Mouse (Mus musculus) liver, embryonic 13.5 days (tissue): ENCODE results near the gene Gm10097. TPM values are rescaled to one million over a fixed set of nuclear protein-coding genes. Genes with fewer than 3 reads are reported as not detected.

Experiments
- ATAC-seq: fragments of 200-750 bp; cut with Nextera tagmentation; 2 replicates; pipeline ENCODE4 v1.8.0; 2017; ENCODE audit warnings: low read depth, mild to moderate bottlenecking, moderate number of reproducible peaks, moderate library complexity
- DNase-seq: peaks from one replicate; pipeline ENCODE4 v3.0.0; 2022
- H3K27ac ChIP-seq: fragments of 300-500 bp; sonication (generic); 2 replicates; pipeline ENCODE4 v1.5.1; 2015; ENCODE audit warnings: moderate library complexity, mild to moderate bottlenecking, inconsistent platforms
- H3K27me3 ChIP-seq: fragments of 300-500 bp; sonication (generic); 2 replicates; pipeline ENCODE4 v1.6.1; 2015; ENCODE audit warnings: mild to moderate bottlenecking, inconsistent platforms
- H3K36me3 ChIP-seq: fragments of 300-500 bp; sonication (generic); 2 replicates; pipeline ENCODE4 v1.6.1; 2015; ENCODE audit warnings: mild to moderate bottlenecking, inconsistent platforms
- H3K4me1 ChIP-seq: fragments of 300-500 bp; sonication (generic); replicated peaks from 2 replicates; pipeline ENCODE4 v1.6.1; 2015; ENCODE audit warnings: inconsistent platforms
- H3K4me2 ChIP-seq: fragments of 300-500 bp; sonication (generic); 2 replicates; pipeline ENCODE4 v1.6.1; 2015; ENCODE audit warnings: inconsistent platforms, mild to moderate bottlenecking, moderate library complexity
- H3K4me3 ChIP-seq: fragments of 300-500 bp; sonication (generic); replicated peaks from 2 replicates; pipeline ENCODE4 v1.5.1; 2015; ENCODE audit warnings: mild to moderate bottlenecking, inconsistent platforms
- H3K9ac ChIP-seq: fragments of 300-500 bp; sonication (generic); 2 replicates; pipeline ENCODE4 v1.6.1; 2015; ENCODE audit warnings: mild to moderate bottlenecking, inconsistent platforms
- H3K9me3 ChIP-seq: fragments of 300-500 bp; sonication (generic); replicated peaks from 2 replicates; pipeline ENCODE4 v1.6.1; 2016; ENCODE audit warnings: inconsistent platforms
- WGBS: fragments of 180-500 bp; shearing (Covaris S2); methylation state at CpG from one replicate; pipeline ENCODE4 v1.1.7; 2015; ENCODE audit not compliant: insufficient replicate concordance; 5-methylcytosine and 5-hydroxymethylcytosine counted together
- polyA plus RNA-seq: library from polyadenylated mRNA; unstranded; fragments of >200 nt; fragmentation: Nextera tagmentation; extraction: Ambion mirVana; gene quantifications from 2 replicates; pipeline ENCODE4 v1.2.1, GENCODE M21; 2015

The Gm10097 gene
- 0.03 TPM in 1 of 2 replicates, not detected in the other for polyA plus RNA-seq

DNA sequence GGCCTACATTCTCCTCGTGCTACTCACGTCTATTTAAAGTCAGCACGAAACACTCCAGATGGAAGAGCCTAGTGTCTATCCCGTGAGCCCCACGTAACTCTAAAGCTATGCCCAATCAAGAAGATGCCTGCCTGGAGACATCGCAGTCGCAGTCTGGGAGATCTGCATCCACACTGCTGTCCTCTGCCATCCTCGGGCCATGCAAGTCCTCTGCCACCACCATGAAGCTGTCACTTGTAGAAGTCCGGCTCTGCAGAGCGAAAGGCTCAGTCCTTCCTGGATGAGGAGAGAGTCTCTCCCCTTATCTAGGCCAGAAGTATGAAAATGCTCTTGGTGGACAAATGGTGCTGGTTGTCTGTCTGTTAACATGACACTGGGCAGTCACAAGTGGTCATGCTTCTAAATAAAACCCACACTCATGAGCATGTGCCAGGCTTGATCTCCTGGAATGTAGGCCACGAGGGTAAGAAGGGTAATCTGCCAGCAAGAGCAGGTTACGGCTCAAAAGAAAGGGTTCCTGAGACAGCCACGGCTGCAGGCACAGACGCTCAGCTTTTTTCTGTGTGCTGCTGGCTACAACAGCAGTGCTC, at the start of gene Gm10097:
TSS of gene Gm10097 (plus strand) at position 517 of the 590 bp plus-strand sequence.
- DNase-seq (no peak), ATAC-seq (no peak)
- WGBS: 82% methylated on average over 14 of the region's 14 CpGs
- Histone ChIP-seq H3K27ac (no peak within 1 kb of the TSS), H3K27me3 (no peaks in the 10 kb centered on the region), H3K9ac (no peak within 1 kb of the TSS), H3K4me3 (no peak within 1 kb of the TSS), H3K4me1 (no peaks in the 10 kb centered on the region), H3K4me2 (no peak within 1 kb of the TSS), H3K36me3 (no peaks in the 10 kb centered on the region), H3K9me3 (no peaks in the 10 kb centered on the region)

DNA sequence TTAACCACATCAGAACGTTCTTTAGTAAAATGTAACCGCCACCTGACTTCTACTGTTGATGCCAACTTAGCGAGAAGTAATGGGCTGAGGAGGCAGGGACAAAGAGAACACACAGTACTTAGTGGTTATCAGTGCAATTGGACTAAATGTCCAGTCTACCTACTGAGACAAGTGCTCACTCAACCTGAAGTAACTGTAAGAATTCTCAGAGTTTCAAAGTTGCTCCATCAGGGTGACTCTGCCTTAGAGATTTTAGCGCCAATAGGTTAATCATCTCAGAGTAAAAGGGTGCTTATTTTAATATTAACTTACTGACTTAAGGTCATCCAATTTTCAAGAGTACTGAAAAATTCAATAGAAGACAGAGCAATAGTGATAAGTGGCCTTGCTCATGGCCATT, 43.1 kb upstream of the Gm10097 start:
- 72% methylated on average over 4 of the region's 4 CpGs for WGBS
- H3K4me3 ChIP-seq: no peak overlapping the region
- DNase-seq (no peak), ATAC-seq (no peak)
- H3K27me3 ChIP-seq: no peaks in the 10 kb centered on the region
- H3K4me1 ChIP-seq: no peaks in the 10 kb centered on the region
- H3K9me3 ChIP-seq: no peaks in the 10 kb centered on the region
- peaks cover 4% of the 10 kb centered on the region; the same call in 1 of the 2 replicates for H3K36me3 ChIP-seq
- no peak overlapping the region for H3K27ac ChIP-seq
- H3K9ac ChIP-seq: no peak overlapping the region
- no peak overlapping the region for H3K4me2 ChIP-seq

DNA sequence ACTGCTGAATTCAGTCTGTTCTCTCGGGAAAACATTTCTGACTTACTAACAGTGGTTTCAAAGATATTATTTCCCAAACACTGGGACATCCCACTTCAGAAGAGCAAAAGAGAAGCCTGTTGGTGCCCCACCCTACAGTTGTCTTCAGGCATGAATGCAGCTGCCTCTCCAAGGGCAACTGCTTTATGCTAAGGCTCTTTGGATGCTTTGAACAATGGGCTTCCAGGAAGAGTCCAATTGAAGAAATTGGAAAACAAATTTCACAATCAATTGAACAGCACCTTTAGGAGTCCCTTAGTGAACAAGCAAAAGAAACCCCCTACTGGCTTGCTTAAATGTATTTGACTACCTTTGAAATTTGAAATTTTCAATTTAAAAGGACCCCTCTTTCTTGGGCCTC, 41.8 kb upstream of the Gm10097 start:
- Histone ChIP-seq H3K4me2 (no peak overlapping the region), H3K9ac (no peak overlapping the region), H3K4me3 (no peak overlapping the region), H3K9me3 (no peaks in the 10 kb centered on the region), H3K36me3 (no peaks in the 10 kb centered on the region), H3K27me3 (no peaks in the 10 kb centered on the region), H3K27ac (no peak overlapping the region), H3K4me1 (no peaks in the 10 kb centered on the region)
- DNase-seq: no peak
- 77% methylated on average over 1 of the region's 1 CpGs for WGBS
- no peak for ATAC-seq

DNA sequence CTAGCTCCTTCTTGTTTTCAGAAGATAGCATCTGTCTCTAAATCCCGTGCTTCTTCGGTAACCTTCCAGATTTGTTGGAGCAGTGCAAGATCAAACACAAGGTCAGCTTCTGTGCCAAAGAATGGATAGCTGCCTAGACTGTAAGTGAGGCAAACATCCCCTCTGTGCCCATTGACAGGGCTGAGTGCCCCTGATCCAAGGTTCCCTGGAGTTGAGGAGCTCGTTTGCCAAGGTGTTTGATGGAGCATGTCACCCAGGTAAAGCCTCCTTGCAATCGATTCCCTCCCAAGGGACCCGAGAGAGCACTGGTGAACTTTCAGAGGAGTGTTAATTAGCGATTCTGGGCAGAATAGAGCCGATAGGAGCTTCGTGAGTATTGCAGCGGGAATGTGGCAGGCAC, 40.7 kb upstream of the Gm10097 start:
- ATAC-seq (no peak), DNase-seq (no peak)
- H3K4me1 ChIP-seq: no peaks in the 10 kb centered on the region
- WGBS: 69% methylated on average over 9 of the region's 9 CpGs
- no peaks in the 10 kb centered on the region for H3K27me3 ChIP-seq
- no peak overlapping the region for H3K4me2 ChIP-seq
- H3K9me3 ChIP-seq: no peaks in the 10 kb centered on the region
- H3K36me3 ChIP-seq: peaks cover 6% of the 10 kb centered on the region; the same call in 1 of the 2 replicates
- H3K27ac ChIP-seq: no peak overlapping the region
- no peak overlapping the region for H3K9ac ChIP-seq
- no peak overlapping the region for H3K4me3 ChIP-seq

DNA sequence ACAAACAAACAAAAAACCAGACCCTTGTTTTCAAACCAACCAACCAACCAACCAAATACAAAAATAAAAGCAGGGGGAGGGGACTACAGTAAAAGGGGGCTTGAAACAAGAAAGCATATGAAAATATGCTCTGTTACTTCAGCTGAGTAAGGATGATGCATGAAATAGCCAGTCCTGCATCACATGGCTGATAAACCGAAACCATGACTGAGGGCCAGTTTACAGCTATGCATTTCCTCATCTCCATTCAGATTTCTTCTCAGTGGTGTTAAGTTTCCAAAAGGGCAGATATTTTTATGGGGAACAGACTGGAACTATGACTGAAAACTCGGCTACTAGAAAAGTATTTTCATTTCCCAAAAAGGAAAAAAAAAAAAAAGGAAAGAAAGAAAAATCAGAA, 39.8 kb upstream of the Gm10097 start:
- Histone ChIP-seq H3K36me3 (peaks cover 6% of the 10 kb centered on the region; the same call in 1 of the 2 replicates), H3K9ac (no peak overlapping the region), H3K4me1 (no peaks in the 10 kb centered on the region), H3K27me3 (no peaks in the 10 kb centered on the region), H3K9me3 (no peaks in the 10 kb centered on the region), H3K4me3 (no peak overlapping the region), H3K27ac (no peak overlapping the region), H3K4me2 (no peak overlapping the region)
- DNase-seq (no peak), ATAC-seq (no peak)
- 65% methylated on average over 2 of the region's 2 CpGs for WGBS

DNA sequence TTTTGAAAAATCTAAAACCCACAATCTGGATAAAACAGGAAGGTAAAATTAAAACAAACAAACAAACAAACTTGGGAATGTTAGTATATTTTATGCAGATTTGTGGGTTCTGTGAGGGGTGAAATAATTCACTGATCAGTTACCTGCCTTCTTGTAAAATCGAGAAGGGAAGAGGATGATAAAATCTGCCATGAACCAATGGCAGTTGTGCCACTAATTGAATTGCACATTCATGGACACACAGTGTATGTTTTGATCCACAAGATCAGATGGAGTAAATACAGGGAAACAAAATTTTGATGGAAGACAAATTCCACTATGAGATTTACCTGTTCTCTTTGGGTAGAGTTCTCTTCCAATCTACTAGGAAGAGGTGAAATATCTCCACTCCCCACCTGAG, 39.1 kb upstream of the Gm10097 start:
- Histone ChIP-seq H3K27me3 (no peaks in the 10 kb centered on the region), H3K4me1 (no peaks in the 10 kb centered on the region), H3K27ac (no peak overlapping the region), H3K9ac (no peak overlapping the region), H3K9me3 (no peaks in the 10 kb centered on the region), H3K36me3 (peaks cover 6% of the 10 kb centered on the region; the same call in 1 of the 2 replicates), H3K4me3 (no peak overlapping the region), H3K4me2 (no peak overlapping the region)
- 65% methylated on average over 1 of the region's 1 CpGs for WGBS
- ATAC-seq (no peak), DNase-seq (no peak)

DNA sequence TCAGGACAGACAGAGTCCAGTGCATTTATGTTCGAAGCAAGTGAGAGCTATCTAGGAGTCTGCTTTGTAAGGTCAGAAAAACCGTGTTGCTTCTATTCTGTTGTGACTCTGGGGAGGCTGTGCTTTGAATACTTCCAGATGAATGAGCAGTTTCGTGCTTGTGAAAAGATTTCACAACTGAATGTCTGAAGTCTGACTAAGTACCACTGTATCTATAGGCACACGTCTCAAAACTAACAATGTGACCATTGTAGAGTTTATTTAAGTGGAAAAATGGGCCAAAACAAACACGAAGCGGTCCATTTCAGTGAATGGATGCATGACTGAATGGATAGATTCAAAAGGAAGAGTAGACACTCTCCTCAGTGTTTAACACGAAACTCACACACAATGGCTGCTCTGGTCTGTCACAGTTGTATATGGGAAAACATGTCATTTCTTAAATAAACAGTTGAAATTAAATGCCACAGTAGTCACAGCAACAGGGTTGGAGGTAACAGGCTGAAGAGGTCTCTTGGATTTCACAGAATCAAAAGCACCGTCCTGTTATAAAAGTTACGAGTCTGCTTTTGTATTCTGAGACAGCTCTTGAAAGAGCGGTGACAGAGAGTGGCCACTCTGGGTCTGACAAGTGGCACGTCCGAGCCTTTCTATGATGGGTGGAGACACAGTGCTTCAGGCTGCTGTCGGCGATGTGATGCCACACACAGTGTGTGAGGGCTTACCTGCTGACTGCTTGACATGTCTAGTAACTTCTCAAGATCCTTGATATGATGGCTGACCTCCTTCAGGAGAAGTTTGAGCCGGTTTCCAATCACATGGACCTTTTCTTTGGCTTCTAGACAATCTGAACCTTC, 36.6 kb upstream of the Gm10097 start:
- Histone ChIP-seq H3K4me3 (no peak overlapping the region), H3K27me3 (no peaks in the 10 kb centered on the region), H3K9ac (no peak overlapping the region), H3K4me1 (no peaks in the 10 kb centered on the region), H3K36me3 (peaks cover 6% of the 10 kb centered on the region; the same call in 1 of the 2 replicates), H3K9me3 (no peaks in the 10 kb centered on the region), H3K27ac (no peak overlapping the region), H3K4me2 (no peak overlapping the region)
- DNase-seq (no peak), ATAC-seq (no peak)
- WGBS: 75% methylated on average over 15 of the region's 15 CpGs

DNA sequence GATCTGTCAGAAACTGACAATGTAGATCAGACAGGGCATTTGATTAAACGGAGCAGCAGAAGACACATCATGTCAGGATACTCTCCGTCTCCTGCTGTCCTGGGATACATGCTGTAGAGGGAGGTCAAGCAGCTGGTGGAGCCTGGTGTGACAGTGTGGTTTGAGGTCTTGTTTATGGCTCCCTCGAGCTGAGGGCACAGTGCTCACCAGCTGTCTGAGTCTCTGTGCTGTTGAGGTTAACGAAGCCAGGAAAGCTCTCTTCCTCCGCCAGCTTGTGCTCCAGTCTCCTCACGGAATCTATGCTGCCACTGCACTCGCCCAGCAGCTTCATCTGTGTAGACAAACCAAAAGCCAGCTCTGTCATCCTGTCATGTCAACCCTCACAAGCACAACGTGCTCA, 27.7 kb upstream of the Gm10097 start:
- Histone ChIP-seq H3K27me3 (no peaks in the 10 kb centered on the region), H3K4me2 (no peak overlapping the region), H3K4me1 (no peaks in the 10 kb centered on the region), H3K27ac (no peak overlapping the region), H3K9ac (no peak overlapping the region), H3K4me3 (no peak overlapping the region), H3K36me3 (peaks cover 13% of the 10 kb centered on the region), H3K9me3 (no peaks in the 10 kb centered on the region)
- DNase-seq (no peak), ATAC-seq (no peak)
- 68% methylated on average over 8 of the region's 8 CpGs for WGBS

DNA sequence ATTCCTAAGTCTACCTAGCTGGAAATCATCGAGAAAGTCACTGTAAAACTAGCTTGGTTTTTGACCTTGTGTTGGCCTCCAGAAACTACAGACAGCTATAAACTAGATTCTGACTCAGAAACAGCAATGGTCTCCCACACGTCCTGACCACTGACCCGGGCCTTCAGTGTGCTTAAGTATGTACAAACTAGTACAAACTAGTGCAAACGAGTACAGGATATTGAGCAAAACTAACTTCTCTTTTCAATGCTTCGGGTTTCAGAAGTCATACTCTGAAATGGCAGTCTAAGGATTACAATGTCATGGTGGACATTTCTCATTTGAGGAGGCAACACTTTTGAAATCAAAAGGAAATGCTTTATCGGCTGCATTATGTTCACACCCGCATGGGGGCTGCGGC, 24.5 kb upstream of the Gm10097 start:
- H3K4me2 ChIP-seq: no peak overlapping the region
- H3K9me3 ChIP-seq: no peaks in the 10 kb centered on the region
- ATAC-seq (no peak), DNase-seq (no peak)
- H3K27ac ChIP-seq: no peak overlapping the region
- peaks cover 27% of the 10 kb centered on the region for H3K36me3 ChIP-seq
- no peak overlapping the region for H3K9ac ChIP-seq
- 66% methylated on average over 8 of the region's 8 CpGs for WGBS
- H3K27me3 ChIP-seq: no peaks in the 10 kb centered on the region
- no peaks in the 10 kb centered on the region for H3K4me1 ChIP-seq
- no peak overlapping the region for H3K4me3 ChIP-seq

DNA sequence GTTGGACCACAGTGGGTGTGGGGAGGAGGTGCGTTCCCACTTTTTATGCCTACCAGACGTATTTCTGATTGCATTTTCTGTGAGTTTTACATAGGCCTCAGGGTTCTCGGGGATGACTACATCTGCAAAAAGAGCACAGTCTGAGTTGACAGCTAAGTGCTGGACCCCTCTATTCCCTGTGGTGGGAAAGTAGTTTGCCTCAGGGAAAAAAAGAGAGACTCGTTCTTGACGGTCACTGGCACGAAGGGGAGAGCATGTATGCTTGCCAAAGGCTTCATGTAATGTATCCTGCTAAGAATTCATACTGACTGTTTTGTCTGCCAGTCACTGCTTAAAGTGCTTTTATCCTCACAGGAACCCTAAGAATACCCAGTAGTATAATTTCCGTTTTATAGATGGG, 23.8 kb upstream of the Gm10097 start:
- ATAC-seq (no peak), DNase-seq (no peak)
- 77% methylated on average over 7 of the region's 7 CpGs for WGBS
- Histone ChIP-seq H3K27me3 (no peaks in the 10 kb centered on the region), H3K9ac (no peak overlapping the region), H3K27ac (no peak overlapping the region), H3K4me2 (no peak overlapping the region), H3K4me1 (no peaks in the 10 kb centered on the region), H3K4me3 (no peak overlapping the region), H3K9me3 (no peaks in the 10 kb centered on the region), H3K36me3 (peaks cover 27% of the 10 kb centered on the region)

DNA sequence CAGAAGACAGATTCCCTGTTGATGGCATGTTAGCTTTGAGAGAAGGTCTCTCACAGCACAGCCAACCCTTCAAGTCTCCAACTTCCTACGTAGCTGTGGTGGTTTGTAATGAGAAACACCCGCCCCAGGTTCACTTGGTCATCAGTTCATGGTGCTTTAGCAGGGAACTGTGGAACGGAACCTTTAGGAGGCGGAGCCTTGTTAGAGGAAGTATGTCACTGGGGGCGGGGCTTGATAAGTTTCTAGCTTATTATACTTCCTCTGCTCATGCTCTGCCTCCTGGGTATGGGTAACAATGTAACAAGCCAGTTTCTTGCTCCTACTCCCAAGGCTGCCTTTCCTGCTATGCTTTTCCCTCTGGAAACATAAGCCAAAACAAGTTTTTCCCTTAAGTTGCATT, 23.3 kb upstream of the Gm10097 start:
- no peak overlapping the region for H3K4me3 ChIP-seq
- DNase-seq (no peak), ATAC-seq (no peak)
- WGBS: 76% methylated on average over 5 of the region's 5 CpGs
- no peak overlapping the region for H3K9ac ChIP-seq
- peaks cover 27% of the 10 kb centered on the region for H3K36me3 ChIP-seq
- no peaks in the 10 kb centered on the region for H3K9me3 ChIP-seq
- H3K4me1 ChIP-seq: no peaks in the 10 kb centered on the region
- H3K27ac ChIP-seq: no peak overlapping the region
- H3K4me2 ChIP-seq: no peak overlapping the region
- no peaks in the 10 kb centered on the region for H3K27me3 ChIP-seq
